Mouse (Mus musculus): ENCODE results near the gene Ctnnbl1. TPM values are rescaled to one million over a fixed set of nuclear protein-coding genes. Genes with fewer than 3 reads are reported as not detected.

Gene Ctnnbl1
- polyA plus RNA-seq, 1 experiment from 2014 or later, result 55.4 TPM

GRCm38 (mm10) chr2:157936676-157937075 is 199.5 kb downstream of the Ctnnbl1 start:
- no peaks in the 10 kb centered on the region for H3K9me3 ChIP-seq (ENCODE audit: control insufficient read depth, low read depth, low read length)
- 71% methylated on average over 4 of the region's 4 CpGs for WGBS
- H3K36me3 ChIP-seq (ENCODE audit: control insufficient read depth, insufficient read depth, low read length), result no peaks in the 10 kb centered on the region
- H3K4me3 ChIP-seq (ENCODE audit: low read depth, low read length), result no peak overlapping the region
- H3K4me2 ChIP-seq (replicated peaks; ENCODE audit: low read depth, low read length), result no peak overlapping the region
- peaks cover 4% of the 10 kb centered on the region; the same call in 1 of the 2 replicates for H3K4me1 ChIP-seq (ENCODE audit: control insufficient read depth, insufficient read depth, low read length)
- H3K27me3 ChIP-seq (ENCODE audit: control insufficient read depth, insufficient read depth, low read length), result peaks cover 12% of the 10 kb centered on the region
- ATAC-seq (ENCODE audit: insufficient number of reproducible peaks, insufficient read depth, low FRiP score, low read depth), result no peak
- H3K27ac ChIP-seq (ENCODE audit: low read length), result no peak overlapping the region
- H3K9ac ChIP-seq (replicated peaks; ENCODE audit: low read depth, low read length), result no peak overlapping the region

DNA sequence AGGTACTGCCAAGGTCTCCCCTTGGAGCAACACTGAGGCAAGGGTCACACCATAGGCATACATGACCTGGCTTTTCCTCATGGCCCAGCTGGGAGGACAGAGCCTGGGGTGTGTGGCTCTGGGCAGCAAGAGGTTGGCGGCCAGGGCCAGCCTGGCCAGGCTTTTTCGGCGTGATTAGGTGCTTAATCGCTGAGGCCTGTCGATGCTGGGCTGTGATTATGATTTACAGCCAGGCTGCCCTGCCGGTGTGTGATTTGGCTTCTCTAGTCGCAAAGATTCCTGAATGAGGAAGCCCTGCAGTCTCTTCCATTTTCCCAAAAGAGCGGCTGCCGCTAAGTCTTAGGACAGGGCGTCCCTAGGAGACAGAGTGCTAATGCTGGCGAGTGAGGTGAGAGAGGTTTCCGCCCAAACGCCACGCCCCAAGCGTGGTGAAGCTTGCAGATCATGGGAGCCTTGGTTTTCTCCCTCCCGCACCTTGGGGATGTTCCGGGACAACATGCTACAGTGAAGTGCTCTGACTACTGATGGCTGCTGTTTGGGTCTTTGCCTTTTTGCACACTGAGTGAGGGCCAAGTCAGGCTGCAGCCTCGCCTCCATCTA is 203.5 kb downstream of the Ctnnbl1 start:
- no peak overlapping the region for H3K9ac ChIP-seq (replicated peaks; ENCODE audit: low read depth, low read length)
- peaks cover 10% of the 10 kb centered on the region; the same call in 1 of the 2 replicates for H3K4me1 ChIP-seq (ENCODE audit: control insufficient read depth, insufficient read depth, low read length)
- H3K36me3 ChIP-seq (ENCODE audit: control insufficient read depth, insufficient read depth, low read length), result no peaks in the 10 kb centered on the region
- no peak overlapping the region for H3K27ac ChIP-seq (ENCODE audit: low read length)
- H3K4me3 ChIP-seq (ENCODE audit: low read depth, low read length), result no peak overlapping the region
- WGBS, result 5% methylated on average over 18 of the region's 18 CpGs
- H3K9me3 ChIP-seq (ENCODE audit: control insufficient read depth, low read depth, low read length), result no peaks in the 10 kb centered on the region
- ATAC-seq (ENCODE audit: insufficient number of reproducible peaks, insufficient read depth, low FRiP score, low read depth), result no peak
- H3K27me3 ChIP-seq (ENCODE audit: control insufficient read depth, insufficient read depth, low read length), result peaks cover 14% of the 10 kb centered on the region
- H3K4me2 ChIP-seq (replicated peaks; ENCODE audit: low read depth, low read length), result no peak overlapping the region

Other genes with a start within 250 kb of the Ctnnbl1 start
- 350 and 400 TPM in 2 replicates for gene Nnat, start 177.3 kb upstream of the Ctnnbl1 start, polyA plus RNA-seq (2014; fragmentation: Nextera tagmentation; extraction: Ambion mirVana)
- 61.2 and 66.9 TPM in 2 replicates for gene Blcap, start 166.1 kb upstream of the Ctnnbl1 start, polyA plus RNA-seq (2014; fragmentation: Nextera tagmentation; extraction: Ambion mirVana)
- 0.17 and 0.49 TPM in 2 replicates for gene Vstm2l, start 177.3 kb downstream of the Ctnnbl1 start, polyA plus RNA-seq (2014; fragmentation: Nextera tagmentation; extraction: Ambion mirVana)